Mouse (Mus musculus): Measurements from ENCODE around the gene Wdr93. TPM values are rescaled to one million over a fixed set of nuclear protein-coding genes. Genes with fewer than 3 reads are reported as not detected.

The Wdr93 gene
- polyA plus RNA-seq (2014; fragmentation: Nextera tagmentation; extraction: Ambion mirVana), result 0.32 and 0.36 TPM in 2 replicates

DNA sequence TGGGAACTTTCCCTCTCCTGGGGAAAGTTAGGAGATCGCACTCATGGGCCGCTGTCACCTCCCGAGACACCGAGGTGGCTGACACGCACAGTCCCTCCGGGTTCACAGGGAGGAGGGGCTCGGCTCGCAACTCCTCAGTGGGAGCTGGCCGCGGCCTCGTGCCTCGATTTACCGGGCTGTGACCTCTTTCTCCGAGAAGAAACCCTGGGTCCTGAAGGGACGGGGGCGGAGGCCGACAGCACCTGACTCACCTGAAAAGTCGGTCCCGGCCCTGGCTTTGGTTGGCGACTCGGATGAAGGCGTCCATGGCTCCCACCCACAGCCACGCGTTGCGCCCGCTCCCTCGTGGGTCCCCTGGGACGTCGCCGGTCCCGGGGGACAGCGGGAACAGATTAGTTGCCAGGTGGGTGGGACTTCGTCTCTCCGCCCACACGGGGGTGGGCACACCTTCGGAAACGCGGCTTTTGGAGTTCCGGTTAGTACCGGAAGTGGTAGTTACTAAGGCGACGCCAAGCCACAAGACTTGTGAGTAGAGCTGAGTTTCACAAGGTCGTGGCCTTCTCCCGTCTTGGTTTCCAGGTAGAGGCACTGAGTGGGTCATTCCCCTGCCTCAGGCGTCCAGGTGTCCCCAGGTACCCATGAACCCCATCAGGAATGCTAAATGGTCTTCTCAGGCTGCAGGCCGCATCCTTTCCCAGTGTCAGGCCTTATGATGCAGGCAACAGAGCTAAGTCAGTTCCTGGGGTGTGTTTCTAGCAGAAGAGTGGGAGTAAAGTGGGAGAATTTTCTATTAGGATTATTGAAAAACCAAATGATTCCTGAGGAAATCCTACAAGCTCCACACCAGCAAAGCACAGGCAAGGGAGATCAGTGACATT is at the start of gene Wdr93, which contains the start of gene Pex11a:
Wdr93 (plus strand) TSS at position 505 of the 878 bp plus-strand sequence.
Pex11a (minus strand) TSS at position 473 of the 878 bp plus-strand sequence.
- Histone ChIP-seq H3K36me3 (ENCODE audit: control insufficient read depth, insufficient read depth, low read length) (no peaks in the 10 kb centered on the region), H3K4me1 (ENCODE audit: control insufficient read depth, insufficient read depth, low read length) (no peaks in the 10 kb centered on the region), H3K9me3 (ENCODE audit: control insufficient read depth, low read length) (no peaks in the 10 kb centered on the region), H3K9ac (ENCODE audit: low read depth, low read length) (peak within 1 kb of the TSS; percentile 68), H3K27me3 (ENCODE audit: control insufficient read depth, insufficient read depth, low read length) (no peaks in the 10 kb centered on the region; the same call in 1 of the 2 replicates), H3K4me2 (replicated peaks; ENCODE audit: low read depth, low read length) (peak within 1 kb of the TSS; percentile 97), H3K4me3 (ENCODE audit: low read length) (peak within 1 kb of the TSS; percentile 78), H3K27ac (ENCODE audit: low read depth, low read length) (no peak within 1 kb of the TSS)
- peak; percentile 91 for ATAC-seq (ENCODE audit: low FRiP score, low TSS enrichment)
- WGBS, result 2% methylated on average over 46 of the region's 46 CpGs

DNA sequence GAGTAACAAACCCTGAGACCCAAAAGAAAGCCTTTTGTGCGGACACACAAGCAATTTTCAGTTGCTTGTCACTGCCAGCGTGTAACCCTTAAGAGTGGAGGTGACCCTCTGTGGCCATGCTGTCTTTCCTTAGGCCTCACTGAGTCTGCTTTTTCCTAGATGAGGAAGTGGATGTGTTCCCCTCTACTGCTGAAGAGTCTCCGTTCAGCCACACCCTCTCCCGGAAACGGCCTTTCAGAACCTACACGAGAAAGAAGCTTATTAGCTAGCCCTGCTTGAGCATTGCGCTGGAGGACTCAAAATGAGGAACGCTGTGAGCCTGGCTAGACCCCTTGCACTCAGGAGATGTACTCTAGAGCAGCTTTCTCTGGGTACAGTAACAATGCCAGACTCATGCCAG is 46.5 kb upstream of the Wdr93 start:
- no peaks in the 10 kb centered on the region for H3K27me3 ChIP-seq (ENCODE audit: control insufficient read depth, insufficient read depth, low read length)
- 86% methylated on average over 8 of the region's 8 CpGs for WGBS
- no peaks in the 10 kb centered on the region for H3K9me3 ChIP-seq (ENCODE audit: control insufficient read depth, low read length)
- no peaks in the 10 kb centered on the region for H3K4me1 ChIP-seq (ENCODE audit: control insufficient read depth, insufficient read depth, low read length)
- ATAC-seq (ENCODE audit: low FRiP score, low TSS enrichment), result no peak
- H3K9ac ChIP-seq (ENCODE audit: low read depth, low read length), result no peak overlapping the region
- H3K4me2 ChIP-seq (replicated peaks; ENCODE audit: low read depth, low read length), result no peak overlapping the region
- H3K4me3 ChIP-seq (ENCODE audit: low read length), result no peak overlapping the region
- no peak overlapping the region for H3K27ac ChIP-seq (ENCODE audit: low read depth, low read length)
- peaks cover 97% of the 10 kb centered on the region for H3K36me3 ChIP-seq (ENCODE audit: control insufficient read depth, insufficient read depth, low read length)

DNA sequence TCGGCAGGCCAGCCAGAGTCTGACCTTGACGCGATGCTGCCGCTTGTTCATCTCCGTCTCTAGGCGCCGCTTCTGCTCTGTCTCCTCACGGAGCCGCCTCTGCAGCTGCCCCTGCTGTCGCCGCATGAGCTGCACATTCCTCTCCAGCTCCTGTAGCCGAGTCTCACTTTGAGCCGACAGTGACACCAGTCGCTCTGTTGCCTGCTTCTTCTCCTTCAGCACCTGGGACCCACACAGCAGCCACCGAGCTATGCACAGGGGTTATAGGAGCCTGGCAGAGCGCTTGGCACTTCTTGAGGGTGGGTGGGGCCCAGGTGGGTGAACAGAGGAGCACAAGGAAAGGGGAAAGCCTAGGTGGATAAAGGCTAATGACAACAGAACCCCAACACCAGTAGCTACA is 40.2 kb upstream of the Wdr93 start:
- Histone ChIP-seq H3K4me3 (ENCODE audit: low read length) (no peak overlapping the region), H3K36me3 (ENCODE audit: control insufficient read depth, insufficient read depth, low read length) (peaks cover 81% of the 10 kb centered on the region), H3K27me3 (ENCODE audit: control insufficient read depth, insufficient read depth, low read length) (no peaks in the 10 kb centered on the region), H3K9ac (ENCODE audit: low read depth, low read length) (no peak overlapping the region), H3K9me3 (ENCODE audit: control insufficient read depth, low read length) (no peaks in the 10 kb centered on the region), H3K4me2 (replicated peaks; ENCODE audit: low read depth, low read length) (no peak overlapping the region), H3K4me1 (ENCODE audit: control insufficient read depth, insufficient read depth, low read length) (no peaks in the 10 kb centered on the region), H3K27ac (ENCODE audit: low read depth, low read length) (no peak overlapping the region)
- WGBS, result 88% methylated on average over 16 of the region's 16 CpGs
- ATAC-seq (ENCODE audit: low FRiP score, low TSS enrichment), result no peak

DNA sequence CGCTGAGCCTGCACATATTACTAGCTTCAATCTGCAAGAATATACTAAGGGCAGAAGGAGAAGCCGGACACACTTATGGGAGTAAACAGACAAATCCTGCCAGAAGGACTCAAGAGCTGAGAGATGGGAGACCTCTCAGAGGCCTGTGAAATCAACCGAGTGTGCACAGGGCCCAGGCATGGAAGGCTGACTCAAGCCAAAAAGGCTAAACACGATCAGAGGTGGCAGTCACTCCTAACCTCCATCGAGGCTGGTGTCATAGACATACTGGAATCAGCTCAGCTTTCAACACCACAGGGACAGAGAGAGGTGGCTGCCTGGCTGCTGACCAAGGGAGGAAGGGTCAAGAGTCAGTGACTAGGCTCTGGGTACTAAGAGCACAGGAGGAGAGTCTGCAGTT is 37.8 kb upstream of the Wdr93 start:
- no peak for ATAC-seq (ENCODE audit: low FRiP score, low TSS enrichment)
- peaks cover 4% of the 10 kb centered on the region; the same call in 1 of the 2 replicates for H3K27me3 ChIP-seq (ENCODE audit: control insufficient read depth, insufficient read depth, low read length)
- H3K36me3 ChIP-seq (ENCODE audit: control insufficient read depth, insufficient read depth, low read length), result peaks cover 67% of the 10 kb centered on the region
- H3K4me2 ChIP-seq (replicated peaks; ENCODE audit: low read depth, low read length), result no peak overlapping the region
- 84% methylated on average over 5 of the region's 5 CpGs for WGBS
- 0 out of 2 replicates have a peak, but pooled peaks cover 2% of the 10 kb centered on the region for H3K4me1 ChIP-seq (ENCODE audit: control insufficient read depth, insufficient read depth, low read length)
- H3K4me3 ChIP-seq (ENCODE audit: low read length), result no peak overlapping the region
- H3K27ac ChIP-seq (ENCODE audit: low read depth, low read length), result no peak overlapping the region
- H3K9me3 ChIP-seq (ENCODE audit: control insufficient read depth, low read length), result no peaks in the 10 kb centered on the region
- no peak overlapping the region for H3K9ac ChIP-seq (ENCODE audit: low read depth, low read length)

DNA sequence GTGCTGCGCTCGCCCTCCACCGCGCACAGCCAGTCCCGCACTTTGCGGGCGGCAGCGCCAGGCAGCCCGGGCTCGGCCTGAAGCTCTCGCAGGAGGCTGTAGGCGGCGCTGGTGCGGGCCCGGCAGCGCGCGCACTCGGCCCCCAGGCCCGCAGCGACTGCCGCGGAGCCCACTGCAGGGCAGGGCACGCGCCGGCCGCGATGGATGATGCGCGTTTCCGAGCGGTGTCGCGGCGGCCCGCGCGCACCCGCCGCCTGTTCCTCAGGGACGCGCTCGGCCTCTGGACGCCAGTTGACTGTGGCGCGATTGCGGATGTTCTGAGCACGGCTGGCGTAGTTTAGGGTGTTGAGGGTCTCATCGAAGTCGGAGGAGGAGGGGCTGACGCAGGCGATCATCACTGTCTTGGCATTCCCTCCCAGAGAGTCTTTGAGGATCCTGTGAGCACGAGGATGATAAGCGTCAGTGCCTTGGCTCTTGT is 32.8 kb upstream of the Wdr93 start:
- H3K9me3 ChIP-seq (ENCODE audit: control insufficient read depth, low read length), result no peaks in the 10 kb centered on the region
- H3K9ac ChIP-seq (ENCODE audit: low read depth, low read length), result peak overlapping the region; percentile 54
- WGBS, result under 1% methylated on average over 55 of the region's 55 CpGs
- H3K27ac ChIP-seq (ENCODE audit: low read depth, low read length), result no peak overlapping the region
- peak; percentile 56 for ATAC-seq (ENCODE audit: low FRiP score, low TSS enrichment)
- peak overlapping the region; percentile 88 for H3K4me2 ChIP-seq (replicated peaks; ENCODE audit: low read depth, low read length)
- peaks cover 22% of the 10 kb centered on the region for H3K36me3 ChIP-seq (ENCODE audit: control insufficient read depth, insufficient read depth, low read length)
- H3K27me3 ChIP-seq (ENCODE audit: control insufficient read depth, insufficient read depth, low read length), result peaks cover 4% of the 10 kb centered on the region; the same call in 1 of the 2 replicates
- H3K4me1 ChIP-seq (ENCODE audit: control insufficient read depth, insufficient read depth, low read length), result peaks cover 7% of the 10 kb centered on the region; the same call in 1 of the 2 replicates
- peak overlapping the region; percentile 44 for H3K4me3 ChIP-seq (ENCODE audit: low read length)

DNA sequence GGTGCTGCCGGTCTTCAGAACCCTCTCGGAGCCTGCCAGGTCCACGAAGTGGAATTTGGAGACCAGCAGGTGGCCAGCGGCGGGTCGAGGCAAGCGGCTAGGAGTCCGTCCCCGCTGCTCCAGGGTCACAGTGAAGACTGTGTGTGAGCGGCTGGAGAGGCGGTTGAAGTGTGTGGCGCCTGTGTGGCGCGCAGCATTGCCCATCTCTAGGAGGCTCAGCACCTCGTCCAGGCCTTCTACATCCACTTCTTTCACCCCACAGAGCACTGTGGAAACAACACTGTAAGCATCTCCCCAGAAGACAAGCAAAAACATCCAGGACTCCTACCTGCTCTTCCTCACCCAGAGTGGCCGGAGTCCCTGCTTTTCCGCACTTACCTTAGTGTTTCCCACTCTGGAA is 32.1 kb upstream of the Wdr93 start:
- H3K27me3 ChIP-seq (ENCODE audit: control insufficient read depth, insufficient read depth, low read length), result peaks cover 4% of the 10 kb centered on the region; the same call in 1 of the 2 replicates
- H3K4me2 ChIP-seq (replicated peaks; ENCODE audit: low read depth, low read length), result peak overlapping the region; percentile 88
- no peak overlapping the region for H3K4me3 ChIP-seq (ENCODE audit: low read length)
- WGBS, result 43% methylated on average over 17 of the region's 17 CpGs
- no peak overlapping the region for H3K9ac ChIP-seq (ENCODE audit: low read depth, low read length)
- no peak overlapping the region for H3K27ac ChIP-seq (ENCODE audit: low read depth, low read length)
- no peak for ATAC-seq (ENCODE audit: low FRiP score, low TSS enrichment)
- peaks cover 7% of the 10 kb centered on the region; the same call in 1 of the 2 replicates for H3K4me1 ChIP-seq (ENCODE audit: control insufficient read depth, insufficient read depth, low read length)
- H3K36me3 ChIP-seq (ENCODE audit: control insufficient read depth, insufficient read depth, low read length), result peaks cover 17% of the 10 kb centered on the region; the same call in 1 of the 2 replicates
- H3K9me3 ChIP-seq (ENCODE audit: control insufficient read depth, low read length), result no peaks in the 10 kb centered on the region

DNA sequence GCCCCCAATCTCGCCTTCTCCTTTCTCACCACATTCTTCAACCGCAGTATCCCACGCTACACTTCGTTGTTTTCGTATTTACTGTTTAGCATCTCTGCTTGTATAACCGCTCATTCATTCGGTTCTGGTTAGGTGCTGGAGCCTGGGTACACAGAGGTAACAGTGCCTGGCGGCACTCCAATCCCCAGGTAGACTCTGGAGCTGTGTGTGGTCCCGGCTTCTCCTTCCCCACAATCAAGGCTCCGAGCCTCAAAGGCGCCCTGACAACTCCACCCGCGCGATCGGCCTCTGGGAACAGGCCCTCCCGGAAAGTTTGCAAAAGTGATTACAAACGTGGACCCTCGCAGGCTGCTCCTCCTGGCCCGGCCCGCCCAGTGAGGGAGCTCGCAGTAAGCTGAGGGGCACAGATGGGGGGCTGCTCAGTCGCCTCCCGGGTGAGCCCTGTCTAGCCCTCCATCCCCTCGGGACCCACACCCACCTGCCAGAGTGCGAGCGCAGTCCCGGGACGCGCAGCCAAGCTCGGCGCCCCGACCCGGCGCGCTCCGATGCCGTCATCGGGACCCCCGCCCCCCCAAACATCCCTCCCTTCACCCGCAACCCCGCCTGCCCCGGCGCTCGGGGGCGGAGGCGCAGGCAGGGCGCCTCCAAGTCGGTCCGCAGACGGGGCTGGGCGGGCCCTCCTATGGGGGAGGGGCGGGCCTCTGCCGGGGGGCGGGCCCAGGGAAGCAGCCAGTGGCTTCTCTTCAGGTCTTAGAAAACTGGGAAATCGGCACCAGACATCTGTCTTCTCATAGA is 27.6 kb upstream of the Wdr93 start, which contains the start of gene Kif7:
Kif7 (minus strand) TSS at position 534 of the 795 bp plus-strand sequence.
- peak; percentile 94 for ATAC-seq (ENCODE audit: low FRiP score, low TSS enrichment)
- Histone ChIP-seq H3K27me3 (ENCODE audit: control insufficient read depth, insufficient read depth, low read length) (no peaks in the 10 kb centered on the region), H3K9me3 (ENCODE audit: control insufficient read depth, low read length) (no peaks in the 10 kb centered on the region), H3K4me3 (ENCODE audit: low read length) (peak within 1 kb of the TSS; percentile 74), H3K4me2 (replicated peaks; ENCODE audit: low read depth, low read length) (peak within 1 kb of the TSS; percentile 85), H3K9ac (ENCODE audit: low read depth, low read length) (peak within 1 kb of the TSS; percentile 75), H3K4me1 (ENCODE audit: control insufficient read depth, insufficient read depth, low read length) (peaks cover 8% of the 10 kb centered on the region; the same call in 1 of the 2 replicates), H3K36me3 (ENCODE audit: control insufficient read depth, insufficient read depth, low read length) (no peaks in the 10 kb centered on the region), H3K27ac (ENCODE audit: low read depth, low read length) (no peak within 1 kb of the TSS)
- WGBS, result under 1% methylated on average over 50 of the region's 55 CpGs

DNA sequence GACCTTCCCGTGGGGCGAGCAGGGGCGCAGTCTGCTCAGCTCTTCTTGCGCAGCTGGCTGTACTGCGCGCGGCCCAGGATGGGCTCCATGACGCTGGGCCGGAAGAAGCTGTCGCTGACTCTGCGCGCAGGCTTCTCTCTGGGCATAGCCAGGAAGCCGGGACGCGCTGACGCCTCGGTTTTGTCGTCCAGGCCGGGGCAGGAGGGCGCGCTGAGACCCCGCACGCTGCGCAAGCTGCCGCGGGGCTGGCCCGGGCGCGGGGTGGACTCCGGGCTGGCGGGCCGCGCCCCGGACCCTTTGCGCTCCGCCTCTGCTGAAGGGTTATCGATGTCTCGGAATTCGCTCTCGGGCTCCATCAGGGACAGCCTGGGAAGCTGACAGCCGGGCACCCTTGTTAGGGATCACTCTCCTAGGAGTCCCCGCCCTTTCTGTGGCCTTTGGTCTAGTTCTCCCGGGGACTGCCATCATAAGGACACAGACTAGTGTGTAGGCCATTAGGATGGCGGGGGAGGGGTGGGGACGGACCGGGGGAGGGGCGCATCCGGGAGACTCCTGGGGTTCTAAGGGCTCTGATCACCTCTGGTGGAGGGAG is 21.5 kb upstream of the Wdr93 start:
- WGBS, result under 1% methylated on average over 48 of the region's 48 CpGs
- H3K9ac ChIP-seq (ENCODE audit: low read depth, low read length), result peak overlapping the region; percentile 69
- H3K27me3 ChIP-seq (ENCODE audit: control insufficient read depth, insufficient read depth, low read length), result peaks cover 16% of the 10 kb centered on the region
- peak overlapping the region; percentile 60 for H3K4me3 ChIP-seq (ENCODE audit: low read length)
- no peak overlapping the region for H3K27ac ChIP-seq (ENCODE audit: low read depth, low read length)
- H3K36me3 ChIP-seq (ENCODE audit: control insufficient read depth, insufficient read depth, low read length), result no peaks in the 10 kb centered on the region
- H3K4me2 ChIP-seq (replicated peaks; ENCODE audit: low read depth, low read length), result peak overlapping the region; percentile 92
- no peaks in the 10 kb centered on the region for H3K9me3 ChIP-seq (ENCODE audit: control insufficient read depth, low read length)
- H3K4me1 ChIP-seq (ENCODE audit: control insufficient read depth, insufficient read depth, low read length), result no peaks in the 10 kb centered on the region
- ATAC-seq (ENCODE audit: low FRiP score, low TSS enrichment), result peak; percentile 63

Measured in kidney, embryonic 14.5 days (tissue).